Comparison of ENCODE assay signal across 24 mouse cellular contexts in genomic region chr11:94538733-94539292, GRCm38 (mm10). TPM values are rescaled to one million over a fixed set of nuclear protein-coding genes. Genes with fewer than 3 reads are reported as not detected.
DNase-seq lines count a peak whose midpoint lies in the region; ATAC-seq and TF ChIP-seq lines count a peak whose summit lies in the region.
"Had no signal": no experiment of that assay in that cellular context is flagged by ENCODE, and none has a peak within 500 bp of the region (broad histone marks: within the 10 kb centered on the region; RNA-seq: fewer than 3 reads in every experiment).

No protein-coding gene starts in this region.

- peak; percentile 64 for ATAC-seq in kidney, embryonic 15.5 days (replicated peaks; ENCODE audit: low FRiP score)
- peak; percentile 48 for ATAC-seq in intestine, embryonic 15.5 days
- ATAC-seq in stomach, postnatal 0 days (ENCODE audit: low FRiP score, low TSS enrichment), result peak; percentile 90

- no peak for TF ChIP-seq CTCF in MEL (IDR thresholded peaks at IDR 0.05 in 2 of 3, conservative IDR thresholded peaks at IDR 0.05 in 1 of 3; ENCODE audit: control insufficient read depth in 1 of 3, insufficient read depth in 1 of 3, low read depth in 2 of 3, low read length in 3 of 3, poor library complexity in 1 of 3, severe bottlenecking in 1 of 3)
- TF ChIP-seq CTCF in stomach, postnatal 0 days (IDR thresholded peaks at IDR 0.05; ENCODE audit: low read depth), result no peak

- 0 out of 2 replicates have a peak, but pooled peaks cover 8% of the 10 kb centered on the region for H3K36me3 ChIP-seq in kidney, embryonic 15.5 days
- peaks cover 0 to 1% of the 10 kb centered on the region in 2 experiments; a peak in 2 of 4 replicates for H3K36me3 ChIP-seq in MEL (ENCODE audit: control insufficient read depth in 1 of 2, insufficient read depth in 2 of 2, low read length in 2 of 2)
- H3K36me3 ChIP-seq in intestine, embryonic 15.5 days, result no peaks in the 10 kb centered on the region
- no peaks in the 10 kb centered on the region for H3K36me3 ChIP-seq in stomach, postnatal 0 days (ENCODE audit: control insufficient read depth, insufficient read depth, low read length)
- H3K36me3 ChIP-seq: liver, embryonic 13.5 days had no signal

- no peak for TF ChIP-seq RAD21 in MEL (IDR thresholded peaks at IDR 0.05; ENCODE audit: low read depth, low read length)

- H3K4me3 ChIP-seq in kidney, embryonic 15.5 days (replicated peaks), result no peak overlapping the region
- H3K4me3 ChIP-seq in MEL (ENCODE audit: control insufficient read depth in 1 of 2, insufficient read depth in 1 of 2, low read depth in 2 of 2, low read length in 2 of 2), result no peak overlapping the region
- no peak overlapping the region for H3K4me3 ChIP-seq in intestine, embryonic 15.5 days (replicated peaks)
- no peak overlapping the region for H3K4me3 ChIP-seq in stomach, postnatal 0 days (ENCODE audit: low read depth, low read length)
- H3K4me3 ChIP-seq: forebrain, embryonic 10.5 days; heart, adult 2 months; limb, embryonic 13.5 days; liver, embryonic 13.5 days had no signal

- H3K79me2 ChIP-seq in MEL (ENCODE audit: control insufficient read depth, insufficient read depth, low read length, poor library complexity), result no peaks in the 10 kb centered on the region

- no peak overlapping the region for H3K9ac ChIP-seq in kidney, embryonic 15.5 days
- H3K9ac ChIP-seq in MEL (ENCODE audit: control insufficient read depth, low read depth, low read length, poor library complexity, severe bottlenecking), result no peak overlapping the region
- no peak overlapping the region for H3K9ac ChIP-seq in intestine, embryonic 15.5 days
- H3K9ac ChIP-seq in stomach, postnatal 0 days (ENCODE audit: low read length), result no peak overlapping the region
- H3K9ac ChIP-seq: hindbrain, embryonic 14.5 days; limb, embryonic 13.5 days; liver, embryonic 13.5 days; lung, embryonic 14.5 days had no signal

- no peaks in the 10 kb centered on the region for H3K27me3 ChIP-seq in kidney, embryonic 15.5 days
- no peaks in the 10 kb centered on the region for H3K27me3 ChIP-seq in MEL (ENCODE audit: control insufficient read depth in 1 of 2, insufficient read depth in 2 of 2, low read length in 2 of 2)
- no peaks in the 10 kb centered on the region for H3K27me3 ChIP-seq in intestine, embryonic 15.5 days (replicated peaks)
- no peaks in the 10 kb centered on the region for H3K27me3 ChIP-seq in stomach, postnatal 0 days (ENCODE audit: control insufficient read depth, insufficient read depth, low read length)
- H3K27me3 ChIP-seq: limb, embryonic 13.5 days; liver, embryonic 13.5 days had no signal

- WGBS in kidney, embryonic 15.5 days, result 44% methylated on average over 8 of the region's 8 CpGs
- WGBS in intestine, embryonic 15.5 days, result 53% methylated on average over 8 of the region's 8 CpGs
- WGBS in stomach, postnatal 0 days, result 44% methylated on average over 8 of the region's 8 CpGs

- H3K27ac ChIP-seq in kidney, embryonic 15.5 days, result 0 out of 2 replicates have a peak overlapping the region, but pooled peaks have one; percentile 28
- H3K27ac ChIP-seq in MEL (ENCODE audit: control insufficient read depth, low read depth, low read length), result no peak overlapping the region
- no peak overlapping the region for H3K27ac ChIP-seq in intestine, embryonic 15.5 days
- H3K27ac ChIP-seq in stomach, postnatal 0 days (replicated peaks), result peak overlapping the region; percentile 79
- H3K27ac ChIP-seq: forebrain, embryonic 10.5 days; heart, adult 2 months; hindbrain, embryonic 14.5 days; limb, embryonic 13.5 days; liver, embryonic 13.5 days had no signal

- H3K4me1 ChIP-seq in kidney, embryonic 15.5 days, result peaks cover 15% of the 10 kb centered on the region
- H3K4me1 ChIP-seq in MEL (ENCODE audit: control insufficient read depth in 1 of 2, insufficient read depth in 2 of 2, low read length in 2 of 2), result no peaks in the 10 kb centered on the region
- no peaks in the 10 kb centered on the region for H3K4me1 ChIP-seq in intestine, embryonic 15.5 days (replicated peaks)
- no peaks in the 10 kb centered on the region for H3K4me1 ChIP-seq in stomach, postnatal 0 days (replicated peaks; ENCODE audit: control insufficient read depth, insufficient read depth)
- H3K4me1 ChIP-seq: liver, embryonic 13.5 days had no signal

- 0 out of 4 replicates have a peak, but pooled peaks of 1 of the 2 experiments have one; percentile 25 for TF ChIP-seq POLR2A in MEL (IDR thresholded peaks at IDR 0.05; ENCODE audit: control insufficient read depth in 1 of 2, insufficient read depth in 1 of 2, low read depth in 1 of 2, low read length in 2 of 2, poor library complexity in 1 of 2)

- H3K4me2 ChIP-seq in kidney, embryonic 15.5 days, result no peak overlapping the region
- no peak overlapping the region for H3K4me2 ChIP-seq in intestine, embryonic 15.5 days (replicated peaks)
- H3K4me2 ChIP-seq in stomach, postnatal 0 days (replicated peaks; ENCODE audit: low read depth), result no peak overlapping the region
- H3K4me2 ChIP-seq: hindbrain, embryonic 14.5 days; limb, embryonic 13.5 days; liver, embryonic 13.5 days; lung, embryonic 14.5 days had no signal

- H3K9me3 ChIP-seq in kidney, embryonic 15.5 days (replicated peaks), result no peaks in the 10 kb centered on the region
- no peaks in the 10 kb centered on the region for H3K9me3 ChIP-seq in MEL (replicated peaks; ENCODE audit: insufficient read depth, low read length)
- H3K9me3 ChIP-seq in intestine, embryonic 15.5 days, result no peaks in the 10 kb centered on the region
- no peaks in the 10 kb centered on the region for H3K9me3 ChIP-seq in stomach, postnatal 0 days (ENCODE audit: control insufficient read depth, low read length)
- H3K9me3 ChIP-seq: forebrain, embryonic 10.5 days; limb, embryonic 13.5 days; liver, embryonic 13.5 days had no signal

- TF ChIP-seq EP300 in MEL (IDR thresholded peaks at IDR 0.05; ENCODE audit: low read depth in 1 of 2, low read length in 2 of 2), result no peak
- TF ChIP-seq EP300 in stomach, postnatal 0 days (optimal IDR thresholded peaks at IDR 0.05), result peak; percentile 15

- no peak for DNase-seq in kidney, postnatal 14 days
- no peak for DNase-seq in MEL (ENCODE audit: low read depth, low spot score)
- peak; percentile 80 for DNase-seq in stomach, postnatal 0 days (ENCODE audit: low spot score)
- no peak for DNase-seq in yolk sac, embryonic 10.5 days (ENCODE audit: low spot score)
- no peak for DNase-seq in ovary, postnatal 10 days (ENCODE audit: low spot score)
- DNase-seq: adrenal gland, postnatal 14 days; cerebellum, adult 11 months; cerebellum, postnatal 10 days; heart, adult 2 months; heart, postnatal 36 days; kidney, adult 18-20 months; liver, embryonic 13.5 days; lung, embryonic 14.5 days; lung, postnatal 4 days; right cerebral cortex, postnatal 4 days; thymus, adult 18-20 months had no signal

TF ChIP-seq in MEL, 35 proteins besides CTCF, POLR2A, EP300 and RAD21:
- 0 out of 2 replicates have a peak, but pooled peaks have one; percentile 7 for TF ChIP-seq GATA1 (IDR thresholded peaks at IDR 0.05; ENCODE audit: low read depth, low read length)
- TF ChIP-seq USF2 (IDR thresholded peaks at IDR 0.05; ENCODE audit: borderline replicate concordance in 1 of 2, insufficient read depth in 1 of 2, low read depth in 1 of 2, low read length in 2 of 2), result no peak

RNA-seq across cellular contexts. Expression of gene Rsad1, which starts 10.2 kb away (rescaled TPM):
- 4.0 and 5.6 TPM in 2 replicates for polyA plus RNA-seq in kidney, embryonic 15.5 days (2015; fragmentation: Nextera tagmentation; extraction: Ambion mirVana)
- total RNA-seq in MEL (2012; rRNA removed), result 27.9 and 28.7 TPM in 2 replicates
- 10 to 100 TPM in 1 of 2 experiments, not detected in 1; 24.0 TPM for polyA plus RNA-seq in MEL (2012; ENCODE audit: insufficient read depth in 1 of 2, insufficient read length in 2 of 2, low read depth in 1 of 2, low replicate concordance in 2 of 2, missing spikeins in 1 of 2)
- polyA plus RNA-seq in intestine, embryonic 15.5 days (2015; fragmentation: Nextera tagmentation; extraction: Ambion mirVana), result 2.8 and 3.4 TPM in 2 replicates
- polyA plus RNA-seq in stomach, postnatal 0 days (2015; fragmentation: Nextera tagmentation; extraction: Ambion mirVana), result 3.4 and 3.8 TPM in 2 replicates

RNA-seq across cellular contexts. Expression of gene Mycbpap, which starts 17.3 kb away (rescaled TPM):
- 3.6 and 4.4 TPM in 2 replicates for polyA plus RNA-seq in kidney, embryonic 15.5 days (2015; fragmentation: Nextera tagmentation; extraction: Ambion mirVana)
- total RNA-seq in MEL (2012; rRNA removed), result 0.12 TPM in 1 of 2 replicates, not detected in the other
- polyA plus RNA-seq in MEL (2012; ENCODE audit: insufficient read depth in 1 of 2, insufficient read length in 2 of 2, low read depth in 1 of 2, low replicate concordance in 2 of 2, missing spikeins in 1 of 2), result under 1 TPM in 1 of 2 experiments, not detected in 1; 0.17 TPM
- 2.0 and 2.2 TPM in 2 replicates for polyA plus RNA-seq in intestine, embryonic 15.5 days (2015; fragmentation: Nextera tagmentation; extraction: Ambion mirVana)
- polyA plus RNA-seq in stomach, postnatal 0 days (2015; fragmentation: Nextera tagmentation; extraction: Ambion mirVana), result 1.4 and 1.9 TPM in 2 replicates
- total RNA-seq: gastrocnemius, adult 8-10 months had no signal
- polyA plus RNA-seq: C2C12 had no signal

RNA-seq across cellular contexts. Expression of gene Chad, which starts 26.0 kb away (rescaled TPM):
- 0.23 and 1.1 TPM in 2 replicates for polyA plus RNA-seq in kidney, embryonic 15.5 days (2015; fragmentation: Nextera tagmentation; extraction: Ambion mirVana)
- total RNA-seq in MEL (2012; rRNA removed), result 0.08 TPM in 1 of 2 replicates, not detected in the other
- under 1 TPM in 1 of 2 experiments, not detected in 1; 0.11 TPM for polyA plus RNA-seq in MEL (2012; ENCODE audit: insufficient read depth in 1 of 2, insufficient read length in 2 of 2, low read depth in 1 of 2, low replicate concordance in 2 of 2, missing spikeins in 1 of 2)
- 1.0 and 1.4 TPM in 2 replicates for polyA plus RNA-seq in intestine, embryonic 15.5 days (2015; fragmentation: Nextera tagmentation; extraction: Ambion mirVana)
- 80.8 and 87.5 TPM in 2 replicates for polyA plus RNA-seq in stomach, postnatal 0 days (2015; fragmentation: Nextera tagmentation; extraction: Ambion mirVana)
- total RNA-seq: adrenal gland, postnatal 14 days had no signal
- polyA plus RNA-seq: liver, embryonic 13.5 days had no signal

RNA-seq across cellular contexts. Expression of gene Epn3, which starts 39.0 kb away (rescaled TPM):
- 16.5 and 18.4 TPM in 2 replicates for polyA plus RNA-seq in kidney, embryonic 15.5 days (2015; fragmentation: Nextera tagmentation; extraction: Ambion mirVana)
- not detected in 2 replicates for total RNA-seq in MEL (2012; rRNA removed)
- polyA plus RNA-seq in MEL (2012; ENCODE audit: insufficient read depth in 1 of 2, insufficient read length in 2 of 2, low read depth in 1 of 2, low replicate concordance in 2 of 2, missing spikeins in 1 of 2), result not detected
- 2.1 and 3.3 TPM in 2 replicates for polyA plus RNA-seq in intestine, embryonic 15.5 days (2015; fragmentation: Nextera tagmentation; extraction: Ambion mirVana)
- 53.4 and 60.1 TPM in 2 replicates for polyA plus RNA-seq in stomach, postnatal 0 days (2015; fragmentation: Nextera tagmentation; extraction: Ambion mirVana)

RNA-seq across cellular contexts. Expression of gene Spata20, which starts 52.8 kb away (rescaled TPM):
- polyA plus RNA-seq in kidney, embryonic 15.5 days (2015; fragmentation: Nextera tagmentation; extraction: Ambion mirVana), result 0.05 and 0.19 TPM in 2 replicates
- total RNA-seq in MEL (2012; rRNA removed), result not detected in 2 replicates
- not detected for polyA plus RNA-seq in MEL (2012; ENCODE audit: insufficient read depth in 1 of 2, insufficient read length in 2 of 2, low read depth in 1 of 2, low replicate concordance in 2 of 2, missing spikeins in 1 of 2)
- polyA plus RNA-seq in intestine, embryonic 15.5 days (2015; fragmentation: Nextera tagmentation; extraction: Ambion mirVana), result 0.06 TPM in 1 of 2 replicates, not detected in the other
- polyA plus RNA-seq in stomach, postnatal 0 days (2015; fragmentation: Nextera tagmentation; extraction: Ambion mirVana), result 0.05 and 0.18 TPM in 2 replicates
- total RNA-seq: adrenal gland, postnatal 14 days; gastrocnemius, adult 8-10 months had no signal
- polyA plus RNA-seq: C2C12; forebrain, embryonic 10.5 days; heart, embryonic 14.5 days; liver, embryonic 13.5 days had no signal

Comparison
In these comparisons a context has a peak if more than half of its experiments do, and no peak if none do; other contexts are left out.
1. H3K27ac ChIP-seq: peak in kidney, embryonic 15.5 days (single experiment) and stomach, postnatal 0 days (single experiment); none in MEL (single experiment) and intestine, embryonic 15.5 days (single experiment).
2. RNA of gene Chad, which starts 26.0 kb away (polyA plus RNA-seq): 80.8 to 87.5 TPM in stomach, postnatal 0 days; 1.0 to 1.4 TPM in intestine, embryonic 15.5 days, 0.23 to 1.1 TPM in kidney, embryonic 15.5 days and 0.11 TPM in MEL; every median in the first group is over 10 times any median in the second.
3. Peak in every context shown above with its lines, with median percentiles within 50 percentile points of each other: ATAC-seq.